Mouse (Mus musculus) CH12F3 (cell line): ENCODE results near the gene Arhgef25.
"Not testable (repeated sequence)": the region's sequence is repeated elsewhere in the genome, so short reads cannot be mapped to it uniquely, and the experiment has no call there.

Source experiments
- in situ Hi-C: fragments of 300-500 bp; cut with MboI; formaldehyde crosslinking; loops from 2 replicates; pipeline ENCODE4 v1.14.3; 2020; ENCODE audit warnings: low sequenced_read_pairs

Arhgef25 gene

GRCm38 (mm10) chr10:127205373-127205772 is 15.5 kb upstream of the Arhgef25 start:
- in situ Hi-C loops, result no loop called here

- in situ Hi-C loops, result no loop called here
Observed at GRCm38 (mm10) chr10:127204589-127204988, 14.7 kb upstream of the Arhgef25 start.

GRCm38 (mm10) chr10:127203106-127203505 is 13.2 kb upstream of the Arhgef25 start:
- in situ Hi-C loops, result no loop called here

GRCm38 (mm10) chr10:127200279-127200678 is 10.4 kb upstream of the Arhgef25 start:
- in situ Hi-C loops, result no loop called here

GRCm38 (mm10) chr10:127199474-127199873 is 9.6 kb upstream of the Arhgef25 start:
- in situ Hi-C loops, result no loop called here

GRCm38 (mm10) chr10:127199068-127199467 is 9.2 kb upstream of the Arhgef25 start:
- in situ Hi-C loops, result no loop called here

GRCm38 (mm10) chr10:127198492-127198891 is 8.6 kb upstream of the Arhgef25 start:
- in situ Hi-C loops, result no loop called here

- in situ Hi-C loops, result no loop called here
Observed at GRCm38 (mm10) chr10:127197505-127198110, 7.7 kb upstream of the Arhgef25 start.

- in situ Hi-C loops, result no loop called here
Observed at GRCm38 (mm10) chr10:127197104-127197503, 7.2 kb upstream of the Arhgef25 start.

GRCm38 (mm10) chr10:127196392-127196791 is 6.5 kb upstream of the Arhgef25 start:
- in situ Hi-C loops, result no loop called here

- in situ Hi-C loops, result no loop called here
Observed at GRCm38 (mm10) chr10:127195328-127196129, 5.6 kb upstream of the Arhgef25 start, which contains the start of gene Dtx3. Gene Dtx3 (minus strand): TSS chr10:127195728.

GRCm38 (mm10) chr10:127194428-127195327 is 4.8 kb upstream of the Arhgef25 start:
- in situ Hi-C loops, result no loop called here

GRCm38 (mm10) chr10:127193011-127193410 is 3.1 kb upstream of the Arhgef25 start:
- in situ Hi-C loops, result no loop called here

GRCm38 (mm10) chr10:127192057-127192328 is 2.1 kb upstream of the Arhgef25 start:
- in situ Hi-C loops, result not testable (repeated sequence)

- in situ Hi-C loops, result no loop called here
Observed at GRCm38 (mm10) chr10:127191191-127192056, 1.5 kb upstream of the Arhgef25 start.

GRCm38 (mm10) chr10:127190398-127191190 is 711 bp upstream of the Arhgef25 start:
- in situ Hi-C loops, result no loop called here

- in situ Hi-C loops, result no loop called here
Observed at GRCm38 (mm10) chr10:127189116-127189650, 700 bp downstream of the Arhgef25 start.

GRCm38 (mm10) chr10:127188465-127189115 is 1.3 kb downstream of the Arhgef25 start:
- in situ Hi-C loops, result no loop called here

GRCm38 (mm10) chr10:127188079-127188453 is 1.8 kb downstream of the Arhgef25 start:
- in situ Hi-C loops, result no loop called here
